Mouse (Mus musculus): ENCODE results near the gene 2410004B18Rik.

- TF ChIP-seq CTCF (IDR thresholded peaks at IDR 0.05; ENCODE audit: low read depth): no peak
- no peak for TF ChIP-seq EP300 (optimal IDR thresholded peaks at IDR 0.05)
Observed at GRCm38 (mm10) chr3:145923874-145924577, 13.8 kb upstream of the 2410004B18Rik start.
